Mouse (Mus musculus): Measurements from ENCODE around the gene Pip5k1c.

DNA sequence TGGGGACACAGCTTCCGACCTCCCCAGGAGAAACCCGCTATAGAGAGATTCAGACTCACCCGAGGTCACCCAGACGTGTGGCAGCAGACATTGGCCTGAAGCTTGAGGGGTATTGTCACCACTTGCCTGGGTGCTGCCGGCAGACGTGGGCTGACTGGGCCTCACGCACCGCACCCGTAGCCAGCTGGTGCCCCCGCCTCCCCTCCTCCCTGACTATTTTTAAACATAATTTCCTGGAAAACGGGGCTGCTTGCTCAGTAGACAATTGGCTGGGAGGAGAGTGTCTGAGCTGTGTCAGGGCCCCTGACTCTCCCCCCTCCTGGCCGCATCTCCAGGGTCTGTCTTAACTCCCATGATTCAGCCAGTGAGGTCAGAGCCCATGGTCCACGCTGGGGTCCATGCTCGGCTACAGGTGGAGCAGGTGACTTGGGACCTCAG is 10.0 kb downstream of the Pip5k1c start:
- TF ChIP-seq EP300 (IDR thresholded peaks at IDR 0.05; ENCODE audit: low read depth): no peak; the same call in 1 of the 2 replicates
- TF ChIP-seq CTCF (IDR thresholded peaks at IDR 0.05; ENCODE audit: low read depth): no peak

All from heart, postnatal 0 days (tissue).